Mouse (Mus musculus): ENCODE measurements around the gene Rbms3.

Rbms3 gene

GRCm38 (mm10) chr9:116748857-116749584, 880.7 kb downstream of the Rbms3 start:
- no peak for DNase-seq (ENCODE audit: low spot score)

GRCm38 (mm10) chr9:116748346-116748745, 881.4 kb downstream of the Rbms3 start:
- no peak for DNase-seq (ENCODE audit: low spot score)

GRCm38 (mm10) chr9:116746871-116747270, 882.8 kb downstream of the Rbms3 start:
- DNase-seq (ENCODE audit: low spot score), result no peak

- DNase-seq (ENCODE audit: low spot score), result no peak
These were observed 891.9 kb downstream of the Rbms3 start for GRCm38 (mm10) chr9:116737786-116738185.

GRCm38 (mm10) chr9:116729172-116729571, 900.5 kb downstream of the Rbms3 start:
- DNase-seq (ENCODE audit: low spot score), result no peak

- DNase-seq (ENCODE audit: low spot score), result no peak
These were observed 901.1 kb downstream of the Rbms3 start for GRCm38 (mm10) chr9:116728655-116729054.

- no peak for DNase-seq (ENCODE audit: low spot score)
These were observed 901.6 kb downstream of the Rbms3 start for GRCm38 (mm10) chr9:116728093-116728492.

- DNase-seq (ENCODE audit: low spot score), result no peak
These were observed 905.1 kb downstream of the Rbms3 start for GRCm38 (mm10) chr9:116724581-116724980.

- DNase-seq (ENCODE audit: low spot score), result no peak
These were observed 926.6 kb downstream of the Rbms3 start for GRCm38 (mm10) chr9:116703119-116703518.

GRCm38 (mm10) chr9:116702611-116703010, 927.1 kb downstream of the Rbms3 start:
- DNase-seq (ENCODE audit: low spot score), result no peak

GRCm38 (mm10) chr9:116701511-116702179, 928.1 kb downstream of the Rbms3 start:
- no peak for DNase-seq (ENCODE audit: low spot score)

- no peak for DNase-seq (ENCODE audit: low spot score)
These were observed 941.1 kb downstream of the Rbms3 start for GRCm38 (mm10) chr9:116688615-116689014.

GRCm38 (mm10) chr9:116677142-116677541, 952.6 kb downstream of the Rbms3 start:
- no peak for DNase-seq (ENCODE audit: low spot score)

GRCm38 (mm10) chr9:116676445-116676844, 953.3 kb downstream of the Rbms3 start:
- DNase-seq (ENCODE audit: low spot score), result no peak

GRCm38 (mm10) chr9:116674191-116674590, 955.5 kb downstream of the Rbms3 start:
- DNase-seq (ENCODE audit: low spot score), result no peak

- DNase-seq (ENCODE audit: low spot score), result no peak
These were observed 968.7 kb downstream of the Rbms3 start for GRCm38 (mm10) chr9:116661026-116661425.

- no peak for DNase-seq (ENCODE audit: low spot score)
These were observed 969.8 kb downstream of the Rbms3 start for GRCm38 (mm10) chr9:116659936-116660335.

- no peak for DNase-seq (ENCODE audit: low spot score)
These were observed 972.6 kb downstream of the Rbms3 start for GRCm38 (mm10) chr9:116657141-116657540.

GRCm38 (mm10) chr9:116651414-116651813, 978.3 kb downstream of the Rbms3 start:
- no peak for DNase-seq (ENCODE audit: low spot score)

GRCm38 (mm10) chr9:116649955-116650354, 979.8 kb downstream of the Rbms3 start:
- DNase-seq (ENCODE audit: low spot score), result no peak

- DNase-seq (ENCODE audit: low spot score), result no peak
These were observed 980.5 kb downstream of the Rbms3 start for GRCm38 (mm10) chr9:116649086-116649792.

GRCm38 (mm10) chr9:116644616-116645015, 985.1 kb downstream of the Rbms3 start:
- DNase-seq (ENCODE audit: low spot score), result no peak

- no peak for DNase-seq (ENCODE audit: low spot score)
These were observed 989.4 kb downstream of the Rbms3 start for GRCm38 (mm10) chr9:116640302-116640679.

Measured in spleen, adult 12 weeks (tissue).